Mouse (Mus musculus): ENCODE measurements around the gene Tbxa2r. TPM values are rescaled to one million over a fixed set of nuclear protein-coding genes. Genes with fewer than 3 reads are reported as not detected.

The Tbxa2r gene
- total and polyA plus RNA-seq, 3 experiments = 0.12 to 0.30 (median 0.13) TPM

- no peak for TF ChIP-seq NRF1 (IDR thresholded peaks at IDR 0.05; ENCODE audit: low read depth, low read length)
- peak; percentile 66 for TF ChIP-seq RCOR1 (conservative IDR thresholded peaks at IDR 0.05; ENCODE audit: low read depth, low read length)
- 0 out of 2 replicates have a peak, but pooled peaks have one; percentile 73 for TF ChIP-seq UBTF (IDR thresholded peaks at IDR 0.05; ENCODE audit: low read depth, low read length)
- peak; percentile 64 for TF ChIP-seq USF1 (IDR thresholded peaks at IDR 0.05; ENCODE audit: low read depth, low read length)
- TF ChIP-seq IRF4 (IDR thresholded peaks at IDR 0.05; ENCODE audit: low read depth, low read length) = peak; percentile 56
- peak; percentile 90 for TF ChIP-seq MAZ (IDR thresholded peaks at IDR 0.05; ENCODE audit: low read depth, low read length)
- no peak for TF ChIP-seq POLR2AphosphoS2 (IDR thresholded peaks at IDR 0.05; ENCODE audit: low read depth, low read length)
- no peak for TF ChIP-seq JUN (IDR thresholded peaks at IDR 0.05; ENCODE audit: insufficient read depth, low read depth, low read length)
These were observed 35.8 kb upstream of the Tbxa2r start, which contains the start of gene Pip5k1c (continued) for GRCm38 (mm10) chr10:81292554-81293333.

- in situ Hi-C loops (cut with MboI; ENCODE audit: low pct_ligation_motif_present, low pct_unique_long_range_greater_than_20kb, low sequenced_read_pairs) = loop anchor here (5.0 kb wide), 1 partner anchor 49 kb away; the partner anchor contains the start of gene Gipc3
- H3K4me1 ChIP-seq (ENCODE audit: control insufficient read depth in 1 of 2, insufficient read depth in 2 of 2) = peaks cover 32 to 80% of the 10 kb centered on the region in 2 experiments
- dilution Hi-C loops (cut with MboI; ENCODE audit: extremely low pct_ligation_motif_present, extremely low pct_unique_long_range_greater_than_20kb, low sequenced_read_pairs) = no loop called here
These were observed 35.0 kb upstream of the Tbxa2r start for GRCm38 (mm10) chr10:81293334-81294030.

GRCm38 (mm10) chr10:81294442-81294841, 34.1 kb upstream of the Tbxa2r start:
- H3K79me2 ChIP-seq (replicated peaks; ENCODE audit: control insufficient read depth, extremely low read depth, insufficient read depth, poor library complexity, severe bottlenecking) = peaks cover 53% of the 10 kb centered on the region
- TF ChIP-seq MXI1 (IDR thresholded peaks at IDR 0.05; ENCODE audit: low read depth, low read length) = no peak
- no peak for TF ChIP-seq UBTF (IDR thresholded peaks at IDR 0.05; ENCODE audit: low read depth, low read length)
- no peak for TF ChIP-seq SMC3 (IDR thresholded peaks at IDR 0.05; ENCODE audit: low read depth, low read length)
- no peak for TF ChIP-seq ZKSCAN1 (IDR thresholded peaks at IDR 0.05; ENCODE audit: borderline replicate concordance, low read depth, low read length)
- TF ChIP-seq PAX5 (IDR thresholded peaks at IDR 0.05; ENCODE audit: low read length) = no peak
- TF ChIP-seq ETS1 (conservative IDR thresholded peaks at IDR 0.05; ENCODE audit: low read depth, low read length) = no peak
- TF ChIP-seq MAFK (IDR thresholded peaks at IDR 0.05; ENCODE audit: insufficient replicate concordance, low read length) = no peak
- TF ChIP-seq ZMIZ1 (IDR thresholded peaks at IDR 0.05; ENCODE audit: low read depth, low read length) = no peak
- TF ChIP-seq ELF1 (IDR thresholded peaks at IDR 0.05; ENCODE audit: low read depth, low read length) = no peak
- no peak for TF ChIP-seq NELFE (IDR thresholded peaks at IDR 0.05; ENCODE audit: low read depth, low read length)
- TF ChIP-seq KAT2A (IDR thresholded peaks at IDR 0.05; ENCODE audit: insufficient replicate concordance, low read length) = no peak
- no peak for TF ChIP-seq CHD1 (IDR thresholded peaks at IDR 0.05; ENCODE audit: low read depth, low read length)
- TF ChIP-seq EP300 (IDR thresholded peaks at IDR 0.05; ENCODE audit: low read length) = no peak
- TF ChIP-seq HCFC1 (IDR thresholded peaks at IDR 0.05; ENCODE audit: low read depth, low read length) = no peak
- peak overlapping the region; percentile 59 for H3K4me2 ChIP-seq (ENCODE audit: insufficient read depth, low read depth, poor library complexity, severe bottlenecking)
- dilution Hi-C loops (cut with MboI; ENCODE audit: extremely low pct_ligation_motif_present, extremely low pct_unique_long_range_greater_than_20kb, low sequenced_read_pairs) (no loop called here), in situ Hi-C loops (cut with MboI; ENCODE audit: low pct_ligation_motif_present, low pct_unique_long_range_greater_than_20kb, low sequenced_read_pairs) (loop anchor here (5.0 kb wide), 1 partner anchor 48 kb away; the partner anchor contains the start of gene Gipc3)
- H3K36me3 ChIP-seq (replicated peaks in 1 of 2; ENCODE audit: control insufficient read depth in 1 of 2, insufficient read depth in 1 of 2, low read length in 1 of 2) = peaks cover 0 to 21% of the 10 kb centered on the region in 2 experiments
- no peak overlapping the region for H3K9ac ChIP-seq (ENCODE audit: insufficient read depth, low read depth)
- H3K4me3 ChIP-seq (replicated peaks in 1 of 3; ENCODE audit: low read depth in 2 of 3, low read length in 2 of 3, poor library complexity in 1 of 3) = peak overlapping the region; percentile 23 to 85 (median 82)
- H3K27me3 ChIP-seq (replicated peaks) = no peaks in the 10 kb centered on the region
- H3K9me3 ChIP-seq (replicated peaks; ENCODE audit: low read length) = no peaks in the 10 kb centered on the region
- no peak for DNase-seq (ENCODE audit: extremely low read depth)
- H3K4me1 ChIP-seq (ENCODE audit: control insufficient read depth in 1 of 2, insufficient read depth in 2 of 2) = peaks cover 42 to 82% of the 10 kb centered on the region in 2 experiments
- H3K27ac ChIP-seq (ENCODE audit: insufficient read depth, low read depth) = no peak overlapping the region

More at GRCm38 (mm10) chr10:81293334-81294030, 35.0 kb upstream of the Tbxa2r start:
- H3K4me3 ChIP-seq (replicated peaks in 1 of 3; ENCODE audit: low read depth in 2 of 3, low read length in 2 of 3, poor library complexity in 1 of 3) = peak overlapping the region; percentile 82 to 89 (median 85)
- H3K9me3 ChIP-seq (replicated peaks; ENCODE audit: low read length) = no peaks in the 10 kb centered on the region
- TF ChIP-seq CHD1 (IDR thresholded peaks at IDR 0.05; ENCODE audit: low read depth, low read length) = 0 out of 2 replicates have a peak, but pooled peaks have one; percentile 4
- no peak for TF ChIP-seq MAFK (IDR thresholded peaks at IDR 0.05; ENCODE audit: insufficient replicate concordance, low read length)
- peak overlapping the region; percentile 62 for H3K9ac ChIP-seq (ENCODE audit: insufficient read depth, low read depth)
- H3K27me3 ChIP-seq (replicated peaks) = no peaks in the 10 kb centered on the region
- H3K27ac ChIP-seq (ENCODE audit: insufficient read depth, low read depth) = no peak overlapping the region
- H3K4me2 ChIP-seq (ENCODE audit: insufficient read depth, low read depth, poor library complexity, severe bottlenecking) = peak overlapping the region; percentile 59
- H3K79me2 ChIP-seq (replicated peaks; ENCODE audit: control insufficient read depth, extremely low read depth, insufficient read depth, poor library complexity, severe bottlenecking) = peaks cover 46% of the 10 kb centered on the region
- no peak for DNase-seq (ENCODE audit: extremely low read depth)
- H3K36me3 ChIP-seq (replicated peaks in 1 of 2; ENCODE audit: control insufficient read depth in 1 of 2, insufficient read depth in 1 of 2, low read length in 1 of 2) = peaks cover 0 to 21% of the 10 kb centered on the region in 2 experiments
